Mouse (Mus musculus): Measurements from ENCODE around the gene Csnk2a1. TPM values are rescaled to one million over a fixed set of nuclear protein-coding genes. Genes with fewer than 3 reads are reported as not detected.
"Not testable (repeated sequence)": the region's sequence is repeated elsewhere in the genome, so short reads cannot be mapped to it uniquely, and the experiment has no call there.

Gene Csnk2a1
- polyA plus RNA-seq, 1 experiment, result 95.3 TPM

GRCm38 (mm10) chr2:152288046-152288445, 61.4 kb downstream of the Csnk2a1 start:
- Histone ChIP-seq H3K4me3 (ENCODE audit: insufficient read depth, low read depth, low read length) (no peak overlapping the region), H3K4me1 (ENCODE audit: control insufficient read depth, insufficient read depth, insufficient read length, low read length) (no peaks in the 10 kb centered on the region), H3K27ac (replicated peaks; ENCODE audit: low read depth, low read length) (no peak overlapping the region)

- H3K4me3 ChIP-seq (ENCODE audit: insufficient read depth, low read depth, low read length); H3K27ac ChIP-seq (replicated peaks; ENCODE audit: low read depth, low read length); H3K4me1 ChIP-seq (ENCODE audit: control insufficient read depth, insufficient read depth, insufficient read length, low read length): not testable (repeated sequence)
Measured at GRCm38 (mm10) chr2:152289623-152290022, 63.0 kb downstream of the Csnk2a1 start.

GRCm38 (mm10) chr2:152292475-152292874, 65.8 kb downstream of the Csnk2a1 start:
- Histone ChIP-seq H3K4me3 (ENCODE audit: insufficient read depth, low read depth, low read length) (no peak overlapping the region), H3K27ac (replicated peaks; ENCODE audit: low read depth, low read length) (no peak overlapping the region)

GRCm38 (mm10) chr2:152293179-152293726, 66.6 kb downstream of the Csnk2a1 start:
- peak overlapping the region; percentile 3; the same call in 1 of the 2 replicates for H3K27ac ChIP-seq (replicated peaks; ENCODE audit: low read depth, low read length)
- H3K4me3 ChIP-seq (ENCODE audit: insufficient read depth, low read depth, low read length), result peak overlapping the region; percentile 65
- peaks cover 21% of the 10 kb centered on the region for H3K4me1 ChIP-seq (ENCODE audit: control insufficient read depth, insufficient read depth, insufficient read length, low read length)

More at GRCm38 (mm10) chr2:152292475-152292874, 65.8 kb downstream of the Csnk2a1 start:
- peaks cover 16% of the 10 kb centered on the region for H3K4me1 ChIP-seq (ENCODE audit: control insufficient read depth, insufficient read depth, insufficient read length, low read length)

- peaks cover 21% of the 10 kb centered on the region for H3K4me1 ChIP-seq (ENCODE audit: control insufficient read depth, insufficient read depth, insufficient read length, low read length)
- peak within 1 kb of the TSS; percentile 87 for H3K27ac ChIP-seq (replicated peaks; ENCODE audit: low read depth, low read length)
- H3K4me3 ChIP-seq (ENCODE audit: insufficient read depth, low read depth, low read length), result peak within 1 kb of the TSS; percentile 92
Measured at GRCm38 (mm10) chr2:152293727-152294475, 67.3 kb downstream of the Csnk2a1 start, which contains the start of gene Tbc1d20. Gene Tbc1d20, plus strand, starts transcription at chr2:152293828.

GRCm38 (mm10) chr2:152294541-152294940, 67.9 kb downstream of the Csnk2a1 start:
- Histone ChIP-seq H3K4me3 (ENCODE audit: insufficient read depth, low read depth, low read length) (peak overlapping the region; percentile 92), H3K4me1 (ENCODE audit: control insufficient read depth, insufficient read depth, insufficient read length, low read length) (peaks cover 21% of the 10 kb centered on the region), H3K27ac (replicated peaks; ENCODE audit: low read depth, low read length) (peak overlapping the region; percentile 87)

- no peak overlapping the region for H3K27ac ChIP-seq (replicated peaks; ENCODE audit: low read depth, low read length)
- H3K4me1 ChIP-seq (ENCODE audit: control insufficient read depth, insufficient read depth, insufficient read length, low read length), result peaks cover 10% of the 10 kb centered on the region
- H3K4me3 ChIP-seq (ENCODE audit: insufficient read depth, low read depth, low read length), result no peak overlapping the region
Measured at GRCm38 (mm10) chr2:152302862-152303261, 76.2 kb downstream of the Csnk2a1 start.

- no peak overlapping the region for H3K27ac ChIP-seq (replicated peaks; ENCODE audit: low read depth, low read length)
- H3K4me3 ChIP-seq (ENCODE audit: insufficient read depth, low read depth, low read length), result no peak overlapping the region
Measured at GRCm38 (mm10) chr2:152303781-152304180, 77.1 kb downstream of the Csnk2a1 start.

GRCm38 (mm10) chr2:152305480-152305879, 78.8 kb downstream of the Csnk2a1 start:
- H3K27ac ChIP-seq (replicated peaks; ENCODE audit: low read depth, low read length), result peak overlapping the region; percentile 85
- H3K4me3 ChIP-seq (ENCODE audit: insufficient read depth, low read depth, low read length), result no peak overlapping the region
- peaks cover 7% of the 10 kb centered on the region for H3K4me1 ChIP-seq (ENCODE audit: control insufficient read depth, insufficient read depth, insufficient read length, low read length)

More at GRCm38 (mm10) chr2:152303781-152304180, 77.1 kb downstream of the Csnk2a1 start:
- H3K4me1 ChIP-seq (ENCODE audit: control insufficient read depth, insufficient read depth, insufficient read length, low read length), result peaks cover 7% of the 10 kb centered on the region

GRCm38 (mm10) chr2:152307186-152307585, 80.5 kb downstream of the Csnk2a1 start:
- Histone ChIP-seq H3K4me3 (ENCODE audit: insufficient read depth, low read depth, low read length) (no peak overlapping the region), H3K27ac (replicated peaks; ENCODE audit: low read depth, low read length) (no peak overlapping the region), H3K4me1 (ENCODE audit: control insufficient read depth, insufficient read depth, insufficient read length, low read length) (peaks cover 5% of the 10 kb centered on the region; the same call in 1 of the 2 replicates)

- Histone ChIP-seq H3K27ac (replicated peaks; ENCODE audit: low read depth, low read length) (no peak overlapping the region), H3K4me1 (ENCODE audit: control insufficient read depth, insufficient read depth, insufficient read length, low read length) (no peaks in the 10 kb centered on the region), H3K4me3 (ENCODE audit: insufficient read depth, low read depth, low read length) (no peak overlapping the region)
Measured at GRCm38 (mm10) chr2:152312996-152313395, 86.4 kb downstream of the Csnk2a1 start.

GRCm38 (mm10) chr2:152313926-152314325, 87.3 kb downstream of the Csnk2a1 start:
- no peaks in the 10 kb centered on the region for H3K4me1 ChIP-seq (ENCODE audit: control insufficient read depth, insufficient read depth, insufficient read length, low read length)
- no peak overlapping the region for H3K27ac ChIP-seq (replicated peaks; ENCODE audit: low read depth, low read length)
- no peak overlapping the region for H3K4me3 ChIP-seq (ENCODE audit: insufficient read depth, low read depth, low read length)

- H3K4me1 ChIP-seq (ENCODE audit: control insufficient read depth, insufficient read depth, insufficient read length, low read length), result no peaks in the 10 kb centered on the region
- no peak overlapping the region for H3K4me3 ChIP-seq (ENCODE audit: insufficient read depth, low read depth, low read length)
- no peak overlapping the region for H3K27ac ChIP-seq (replicated peaks; ENCODE audit: low read depth, low read length)
Measured at GRCm38 (mm10) chr2:152317054-152317453, 90.4 kb downstream of the Csnk2a1 start.

GRCm38 (mm10) chr2:152321558-152321957, 94.9 kb downstream of the Csnk2a1 start:
- Histone ChIP-seq H3K4me1 (ENCODE audit: control insufficient read depth, insufficient read depth, insufficient read length, low read length) (no peaks in the 10 kb centered on the region), H3K4me3 (ENCODE audit: insufficient read depth, low read depth, low read length) (no peak overlapping the region), H3K27ac (replicated peaks; ENCODE audit: low read depth, low read length) (no peak overlapping the region)

- H3K4me1 ChIP-seq (ENCODE audit: control insufficient read depth, insufficient read depth, insufficient read length, low read length), result no peaks in the 10 kb centered on the region
- H3K27ac ChIP-seq (replicated peaks; ENCODE audit: low read depth, low read length), result no peak overlapping the region
- no peak overlapping the region for H3K4me3 ChIP-seq (ENCODE audit: insufficient read depth, low read depth, low read length)
Measured at GRCm38 (mm10) chr2:152322198-152322597, 95.6 kb downstream of the Csnk2a1 start.

- Histone ChIP-seq H3K4me1 (ENCODE audit: control insufficient read depth, insufficient read depth, insufficient read length, low read length) (no peaks in the 10 kb centered on the region), H3K27ac (replicated peaks; ENCODE audit: low read depth, low read length) (no peak overlapping the region), H3K4me3 (ENCODE audit: insufficient read depth, low read depth, low read length) (no peak overlapping the region)
Measured at GRCm38 (mm10) chr2:152323971-152324370, 97.3 kb downstream of the Csnk2a1 start.
